Mouse (Mus musculus): ENCODE measurements around the gene Ckm. TPM values are rescaled to one million over a fixed set of nuclear protein-coding genes. Genes with fewer than 3 reads are reported as not detected.

The Ckm gene
- polyA plus RNA-seq, 1 experiment from 2014 or later, result 3.8 TPM

DNA sequence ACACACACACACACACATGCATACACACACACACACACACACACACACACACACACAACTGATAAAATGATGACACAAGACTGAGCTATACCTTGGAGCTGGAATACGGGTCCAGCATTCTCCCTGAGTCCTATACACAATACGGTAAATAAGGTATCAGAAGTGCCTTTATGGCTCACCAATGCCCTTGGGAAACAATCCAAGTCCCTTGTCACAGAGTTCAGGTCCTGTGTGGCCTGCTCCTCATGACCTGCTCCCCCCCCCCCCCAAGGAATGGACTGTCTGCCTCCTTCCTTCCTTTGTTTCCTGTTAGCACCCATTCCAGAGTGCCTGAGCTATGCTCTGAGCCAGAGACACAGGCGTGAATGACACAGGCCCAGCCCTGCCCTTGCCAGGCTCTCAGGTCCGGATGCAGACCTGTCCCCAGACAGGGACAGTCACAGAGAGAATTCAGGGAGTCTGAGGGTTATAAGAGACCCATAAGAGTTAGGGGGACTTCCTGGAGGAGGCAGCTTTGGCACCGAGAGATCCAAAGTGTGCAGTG, 62.1 kb downstream of the Ckm start:
- H3K27ac ChIP-seq (replicated peaks; ENCODE audit: low read depth, low read length), result no peak overlapping the region
- ATAC-seq (ENCODE audit: insufficient number of reproducible peaks, low FRiP score, low TSS enrichment, low read depth) (no peak), DNase-seq (ENCODE audit: low spot score) (no peak)
- no peaks in the 10 kb centered on the region for H3K9me3 ChIP-seq (ENCODE audit: control insufficient read depth, low read length)
- 65% methylated on average over 5 of the region's 5 CpGs for WGBS
- no peak overlapping the region for H3K4me3 ChIP-seq (ENCODE audit: low read depth, low read length)
- H3K9ac ChIP-seq (ENCODE audit: low read length), result no peak overlapping the region
- H3K4me1 ChIP-seq (ENCODE audit: control insufficient read depth, insufficient read depth, low read length), result peaks cover 23% of the 10 kb centered on the region
- no peak overlapping the region for H3K4me2 ChIP-seq (ENCODE audit: low read depth, severe bottlenecking)
- no peaks in the 10 kb centered on the region for H3K36me3 ChIP-seq (ENCODE audit: control insufficient read depth, insufficient read depth, low read length)
- H3K27me3 ChIP-seq (ENCODE audit: control insufficient read depth, insufficient read depth, low read length), result peaks cover 16% of the 10 kb centered on the region

DNA sequence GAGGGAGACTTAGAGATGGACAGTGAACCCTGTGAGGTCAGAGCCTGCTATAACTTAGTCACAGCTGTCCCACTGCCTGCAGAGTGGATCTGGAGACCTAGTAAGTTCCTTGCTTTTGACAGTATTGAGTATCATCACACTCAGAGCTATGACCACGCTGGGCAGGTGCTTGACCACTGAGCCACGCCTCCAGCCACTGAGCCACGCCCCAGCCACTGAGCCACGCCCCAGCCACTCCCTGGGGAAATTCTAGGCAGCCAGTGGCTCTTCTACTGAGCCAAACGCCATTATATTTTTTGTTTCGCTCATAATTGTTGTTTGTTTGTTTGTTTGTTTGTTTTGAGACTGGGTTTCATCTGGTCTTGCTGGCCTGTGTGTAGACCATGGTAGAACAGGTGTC, 63.1 kb downstream of the Ckm start:
- 35% methylated on average over 6 of the region's 6 CpGs for WGBS

DNA sequence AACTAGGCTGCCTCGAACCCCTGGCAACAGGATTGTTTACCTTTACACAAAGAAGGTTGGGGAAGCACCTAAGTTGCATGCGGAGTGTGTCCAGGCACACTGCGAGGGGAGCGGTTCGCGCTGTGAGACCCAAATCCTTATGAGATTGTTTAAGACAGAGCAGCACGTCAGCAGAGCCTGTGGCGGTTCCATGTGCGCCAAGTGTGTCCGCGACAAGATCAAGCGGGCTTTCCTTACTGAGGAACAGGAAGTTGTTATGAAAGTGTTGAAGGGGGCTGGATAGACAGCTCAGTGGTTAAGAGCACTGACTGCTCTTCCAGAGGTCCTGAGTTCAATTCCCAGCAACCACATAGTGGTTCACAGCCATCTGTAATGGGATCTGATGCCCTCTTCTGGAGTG, 63.7 kb downstream of the Ckm start:
- Histone ChIP-seq H3K27me3 (ENCODE audit: control insufficient read depth, insufficient read depth, low read length) (peaks cover 27% of the 10 kb centered on the region), H3K9me3 (ENCODE audit: control insufficient read depth, low read length) (no peaks in the 10 kb centered on the region), H3K4me2 (ENCODE audit: low read depth, severe bottlenecking) (no peak overlapping the region), H3K27ac (replicated peaks; ENCODE audit: low read depth, low read length) (no peak overlapping the region), H3K4me3 (ENCODE audit: low read depth, low read length) (no peak overlapping the region), H3K9ac (ENCODE audit: low read length) (no peak overlapping the region), H3K36me3 (ENCODE audit: control insufficient read depth, insufficient read depth, low read length) (no peaks in the 10 kb centered on the region), H3K4me1 (ENCODE audit: control insufficient read depth, insufficient read depth, low read length) (peaks cover 17% of the 10 kb centered on the region)
- 72% methylated on average over 12 of the region's 12 CpGs for WGBS
- ATAC-seq (ENCODE audit: insufficient number of reproducible peaks, low FRiP score, low TSS enrichment, low read depth) (no peak), DNase-seq (ENCODE audit: low spot score) (no peak)

More for the DNA sequence above, 63.1 kb downstream of the Ckm start:
- H3K4me2 ChIP-seq (ENCODE audit: low read depth, severe bottlenecking), result no peak overlapping the region
- no peak overlapping the region for H3K4me3 ChIP-seq (ENCODE audit: low read depth, low read length)
- ATAC-seq (ENCODE audit: insufficient number of reproducible peaks, low FRiP score, low TSS enrichment, low read depth) (no peak), DNase-seq (ENCODE audit: low spot score) (no peak)
- H3K9me3 ChIP-seq (ENCODE audit: control insufficient read depth, low read length), result no peaks in the 10 kb centered on the region
- H3K36me3 ChIP-seq (ENCODE audit: control insufficient read depth, insufficient read depth, low read length), result no peaks in the 10 kb centered on the region
- H3K27ac ChIP-seq (replicated peaks; ENCODE audit: low read depth, low read length), result no peak overlapping the region
- peaks cover 22% of the 10 kb centered on the region for H3K27me3 ChIP-seq (ENCODE audit: control insufficient read depth, insufficient read depth, low read length)
- H3K4me1 ChIP-seq (ENCODE audit: control insufficient read depth, insufficient read depth, low read length), result peaks cover 23% of the 10 kb centered on the region
- no peak overlapping the region for H3K9ac ChIP-seq (ENCODE audit: low read length)

DNA sequence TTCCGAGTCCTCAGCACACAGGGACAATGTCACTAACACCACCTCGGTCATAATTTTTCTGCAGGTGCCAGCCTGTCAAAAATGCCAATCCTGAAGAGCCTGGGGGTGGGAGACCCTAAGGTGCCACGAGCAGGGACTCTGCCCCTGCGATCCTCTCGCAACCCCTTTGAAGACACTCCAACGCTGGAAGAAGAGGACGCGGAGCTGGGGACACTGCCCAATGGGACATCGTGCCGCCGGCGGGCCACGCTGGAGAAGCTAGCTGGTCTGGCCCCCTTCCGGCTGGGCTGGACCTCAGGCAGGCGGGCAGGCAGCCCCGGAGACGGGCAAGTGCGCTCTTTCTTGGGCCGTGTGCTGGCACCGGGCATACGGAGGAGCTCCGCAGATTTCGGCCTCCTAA, 64.8 kb downstream of the Ckm start:
- 24% methylated on average over 23 of the region's 23 CpGs for WGBS
- H3K27ac ChIP-seq (replicated peaks; ENCODE audit: low read depth, low read length), result no peak overlapping the region
- peak overlapping the region; percentile 7; the same call in 1 of the 2 replicates for H3K4me2 ChIP-seq (ENCODE audit: low read depth, severe bottlenecking)
- peak overlapping the region; percentile 6; the same call in 1 of the 2 replicates for H3K4me3 ChIP-seq (ENCODE audit: low read depth, low read length)
- DNase-seq (ENCODE audit: low spot score), result no peak
- no peak for ATAC-seq (ENCODE audit: insufficient number of reproducible peaks, low FRiP score, low TSS enrichment, low read depth)
- H3K36me3 ChIP-seq (ENCODE audit: control insufficient read depth, insufficient read depth, low read length), result no peaks in the 10 kb centered on the region
- H3K9me3 ChIP-seq (ENCODE audit: control insufficient read depth, low read length), result no peaks in the 10 kb centered on the region
- peaks cover 15% of the 10 kb centered on the region for H3K4me1 ChIP-seq (ENCODE audit: control insufficient read depth, insufficient read depth, low read length)
- H3K27me3 ChIP-seq (ENCODE audit: control insufficient read depth, insufficient read depth, low read length), result peaks cover 35% of the 10 kb centered on the region
- no peak overlapping the region for H3K9ac ChIP-seq (ENCODE audit: low read length)

DNA sequence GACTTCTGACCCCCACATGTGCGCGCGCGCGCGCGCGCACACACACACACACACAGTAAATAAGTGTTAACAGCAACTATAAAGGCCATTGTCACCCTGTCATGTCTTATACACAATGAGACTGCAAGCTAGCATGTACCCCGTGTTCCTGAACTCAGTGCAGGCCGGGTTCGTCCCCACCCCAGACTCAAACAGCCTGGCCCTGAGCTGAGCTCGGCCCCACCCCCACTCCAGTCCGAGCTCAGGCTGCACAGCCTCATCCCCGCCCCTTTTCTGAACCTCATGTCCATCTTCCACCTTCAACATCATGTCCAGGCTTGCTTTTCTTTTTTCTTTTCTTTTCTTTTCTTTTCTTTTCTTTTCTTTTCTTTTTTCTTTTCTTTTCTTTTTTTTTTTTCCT, 65.7 kb downstream of the Ckm start:
- 12% methylated on average over 14 of the region's 14 CpGs for WGBS
- Histone ChIP-seq H3K9me3 (ENCODE audit: control insufficient read depth, low read length) (no peaks in the 10 kb centered on the region), H3K36me3 (ENCODE audit: control insufficient read depth, insufficient read depth, low read length) (no peaks in the 10 kb centered on the region), H3K4me2 (ENCODE audit: low read depth, severe bottlenecking) (no peak overlapping the region), H3K4me3 (ENCODE audit: low read depth, low read length) (no peak overlapping the region), H3K27ac (replicated peaks; ENCODE audit: low read depth, low read length) (no peak overlapping the region), H3K27me3 (ENCODE audit: control insufficient read depth, insufficient read depth, low read length) (peaks cover 41% of the 10 kb centered on the region), H3K9ac (ENCODE audit: low read length) (no peak overlapping the region), H3K4me1 (ENCODE audit: control insufficient read depth, insufficient read depth, low read length) (0 out of 2 replicates have a peak, but pooled peaks cover 6% of the 10 kb centered on the region)
- DNase-seq (ENCODE audit: low spot score), result no peak
- ATAC-seq (ENCODE audit: insufficient number of reproducible peaks, low FRiP score, low TSS enrichment, low read depth), result no peak

DNA sequence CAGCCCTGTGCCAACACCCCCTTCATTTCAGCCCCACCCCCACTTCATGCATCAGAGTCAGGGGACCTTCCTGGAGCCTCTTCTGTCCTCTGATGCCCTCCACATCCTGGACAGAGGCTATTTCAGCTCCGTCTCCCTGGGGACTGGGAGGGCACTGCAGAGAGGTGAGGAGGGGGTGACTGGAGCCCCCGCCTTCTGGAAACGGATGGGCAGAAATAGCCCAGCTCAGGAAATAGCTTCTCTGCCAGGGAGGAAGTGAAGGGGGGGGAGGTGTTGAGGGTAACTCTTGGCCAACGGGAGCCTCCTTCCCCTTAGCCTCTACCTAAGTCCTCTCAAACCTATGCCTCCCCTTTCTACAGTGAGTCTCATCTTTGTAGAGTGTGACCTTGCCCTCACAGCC, 67.8 kb downstream of the Ckm start:
- H3K4me2 ChIP-seq (ENCODE audit: low read depth, severe bottlenecking), result no peak overlapping the region
- 0 out of 2 replicates have a peak, but pooled peaks cover 6% of the 10 kb centered on the region for H3K4me1 ChIP-seq (ENCODE audit: control insufficient read depth, insufficient read depth, low read length)
- no peaks in the 10 kb centered on the region for H3K9me3 ChIP-seq (ENCODE audit: control insufficient read depth, low read length)
- no peaks in the 10 kb centered on the region for H3K36me3 ChIP-seq (ENCODE audit: control insufficient read depth, insufficient read depth, low read length)
- no peak overlapping the region for H3K27ac ChIP-seq (replicated peaks; ENCODE audit: low read depth, low read length)
- DNase-seq (ENCODE audit: low spot score), result no peak
- 40% methylated on average over 4 of the region's 4 CpGs for WGBS
- H3K27me3 ChIP-seq (ENCODE audit: control insufficient read depth, insufficient read depth, low read length), result peaks cover 39% of the 10 kb centered on the region
- ATAC-seq (ENCODE audit: insufficient number of reproducible peaks, low FRiP score, low TSS enrichment, low read depth), result no peak
- H3K9ac ChIP-seq (ENCODE audit: low read length), result no peak overlapping the region
- no peak overlapping the region for H3K4me3 ChIP-seq (ENCODE audit: low read depth, low read length)

MicroRNAs within 50 kb of the gene (microRNA counts, 519-probe panel; counts per million panel counts)
- microRNA mmu-miR-343, result not detected

Small RNA genes lying within 50 kb of the gene (microRNA-seq; reads per million reads assigned to microRNA genes)
- not detected for gene Mir343

Other genes with a start within 250 kb of the Ckm start
- gene Gipr, start 238.6 kb upstream of the Ckm start, polyA plus RNA-seq (2014; fragmentation: Nextera tagmentation; extraction: Ambion mirVana), result 0.23 TPM in 1 of 2 replicates, not detected in the other
- 2.2 and 2.3 TPM in 2 replicates for gene Eml2, start 228.4 kb upstream of the Ckm start, polyA plus RNA-seq (2014; fragmentation: Nextera tagmentation; extraction: Ambion mirVana)
- 8.7 and 10.5 TPM in 2 replicates for gene Gpr4, start 192.2 kb upstream of the Ckm start, polyA plus RNA-seq (2014; fragmentation: Nextera tagmentation; extraction: Ambion mirVana)
- gene Opa3, start 176.4 kb upstream of the Ckm start, polyA plus RNA-seq (2014; fragmentation: Nextera tagmentation; extraction: Ambion mirVana), result 42.9 and 43.2 TPM in 2 replicates
- 62.3 and 65.6 TPM in 2 replicates for gene Vasp, start 133.0 kb upstream of the Ckm start, polyA plus RNA-seq (2014; fragmentation: Nextera tagmentation; extraction: Ambion mirVana)
- 0.24 TPM in 1 of 2 replicates, not detected in the other for gene Ppm1n, start 124.7 kb upstream of the Ckm start, polyA plus RNA-seq (2014; fragmentation: Nextera tagmentation; extraction: Ambion mirVana)
- gene Rtn2, start 122.2 kb upstream of the Ckm start, polyA plus RNA-seq (2014; fragmentation: Nextera tagmentation; extraction: Ambion mirVana), result 9.0 and 10.0 TPM in 2 replicates
- gene Fosb, start 94.7 kb upstream of the Ckm start, polyA plus RNA-seq (2014; fragmentation: Nextera tagmentation; extraction: Ambion mirVana), result 0.06 TPM in 1 of 2 replicates, not detected in the other
- 104 and 114 TPM in 2 replicates for gene Ercc1, start 60.0 kb upstream of the Ckm start, polyA plus RNA-seq (2014; fragmentation: Nextera tagmentation; extraction: Ambion mirVana)
- 21.1 and 24.8 TPM in 2 replicates for gene Cd3eap, start 45.3 kb upstream of the Ckm start, polyA plus RNA-seq (2014; fragmentation: Nextera tagmentation; extraction: Ambion mirVana)
- gene Ppp1r13l, start 45.0 kb upstream of the Ckm start, polyA plus RNA-seq (2014; fragmentation: Nextera tagmentation; extraction: Ambion mirVana), result 6.6 and 8.7 TPM in 2 replicates
- 11.8 and 13.5 TPM in 2 replicates for gene Ercc2, start 22.8 kb upstream of the Ckm start, polyA plus RNA-seq (2014; fragmentation: Nextera tagmentation; extraction: Ambion mirVana)
- gene Klc3, start 672 bp upstream of the Ckm start, polyA plus RNA-seq (2014; fragmentation: Nextera tagmentation; extraction: Ambion mirVana), result 2.7 and 3.5 TPM in 2 replicates
- 10.0 and 10.8 TPM in 2 replicates for gene Mark4, start 54.0 kb downstream of the Ckm start, polyA plus RNA-seq (2014; fragmentation: Nextera tagmentation; extraction: Ambion mirVana)
- gene Exoc3l2, start 58.6 kb downstream of the Ckm start, polyA plus RNA-seq (2014; fragmentation: Nextera tagmentation; extraction: Ambion mirVana), result 1.8 and 2.2 TPM in 2 replicates
- 2.3 and 2.7 TPM in 2 replicates for gene Bloc1s3, start 103.6 kb downstream of the Ckm start, polyA plus RNA-seq (2014; fragmentation: Nextera tagmentation; extraction: Ambion mirVana)
- 73.3 and 82.3 TPM in 2 replicates for gene Trappc6a, start 103.6 kb downstream of the Ckm start, polyA plus RNA-seq (2014; fragmentation: Nextera tagmentation; extraction: Ambion mirVana)
- 0.12 and 0.16 TPM in 2 replicates for gene Nkpd1, start 113.1 kb downstream of the Ckm start, polyA plus RNA-seq (2014; fragmentation: Nextera tagmentation; extraction: Ambion mirVana)
- gene Ppp1r37, start 158.3 kb downstream of the Ckm start, polyA plus RNA-seq (2014; fragmentation: Nextera tagmentation; extraction: Ambion mirVana), result 3.9 and 5.5 TPM in 2 replicates
- 0.21 and 0.52 TPM in 2 replicates for gene Zfp296, start 172.5 kb downstream of the Ckm start, polyA plus RNA-seq (2014; fragmentation: Nextera tagmentation; extraction: Ambion mirVana)
- gene Gemin7, start 172.8 kb downstream of the Ckm start, polyA plus RNA-seq (2014; fragmentation: Nextera tagmentation; extraction: Ambion mirVana), result 183 and 185 TPM in 2 replicates
- gene Clasrp, start 199.7 kb downstream of the Ckm start, polyA plus RNA-seq (2014; fragmentation: Nextera tagmentation; extraction: Ambion mirVana), result 55.9 and 61.5 TPM in 2 replicates
- gene Relb, start 224.7 kb downstream of the Ckm start, polyA plus RNA-seq (2014; fragmentation: Nextera tagmentation; extraction: Ambion mirVana), result 4.7 and 5.3 TPM in 2 replicates

All from limb, embryonic 11.5 days (tissue).